Comparison of ENCODE assay signal across 10 mouse cellular contexts in the genomic region with DNA sequence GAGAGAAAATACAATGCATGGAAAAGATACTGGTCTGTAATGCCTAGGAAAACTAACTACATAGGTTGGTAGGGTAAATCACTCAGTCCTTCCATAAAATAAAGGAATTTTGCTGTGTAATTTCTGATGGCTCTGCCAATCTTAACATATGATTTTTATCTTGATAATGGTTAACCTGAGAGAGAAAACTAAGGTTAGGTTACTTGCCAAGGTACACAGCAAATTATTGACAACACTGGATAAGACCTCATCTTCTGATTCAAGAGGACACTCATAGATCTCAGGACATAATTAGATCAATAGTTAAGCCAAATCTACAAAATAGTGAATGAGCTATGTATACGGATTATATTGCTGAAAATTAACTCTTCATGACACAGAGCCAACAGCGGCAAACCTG.
"Had no signal": no experiment of that assay in that cellular context is flagged by ENCODE, and none has a peak within 500 bp of the region (broad histone marks: within the 10 kb centered on the region; RNA-seq: fewer than 3 reads in every experiment).

No protein-coding gene starts in this region.

- H3K27me3 ChIP-seq: limb, embryonic 12.5 days; limb, embryonic 15.5 days; lung, embryonic 15.5 days; neural tube, embryonic 12.5 days; neural tube, embryonic 15.5 days had no signal

- DNase-seq: kidney, adult 2 months; left cerebral cortex, postnatal 4 days had no signal

- H3K9me3 ChIP-seq: limb, embryonic 12.5 days; limb, embryonic 15.5 days; lung, embryonic 15.5 days; neural tube, embryonic 12.5 days; neural tube, embryonic 15.5 days had no signal

- H3K27ac ChIP-seq: kidney, postnatal 0 days; limb, embryonic 12.5 days; limb, embryonic 15.5 days; liver, embryonic 14.5 days; neural tube, embryonic 12.5 days; stomach, postnatal 0 days had no signal

- H3K9ac ChIP-seq: limb, embryonic 12.5 days; limb, embryonic 15.5 days; lung, embryonic 15.5 days had no signal
